Mouse (Mus musculus) MEL (cell line): ENCODE measurements at regions not wholly inside any gene's neighbourhood (a gene's known extent, or its start where the extent isn't known, plus 50 kb on each side); places are given as distances from the start of the nearest gene placed in this dataset.

ENCODE experiments used
- DNase-seq: peaks from one replicate; pipeline ENCODE4 v3.0.0; 2011; ENCODE audit warnings: low read depth, low spot score
- H3K27ac ChIP-seq: 2 replicates; pipeline ENCODE4 v1.5.1; 2012; ENCODE audit warnings: low read depth, mild to moderate bottlenecking, control low read depth, low read length, moderate library complexity; ENCODE audit not compliant: control insufficient read depth
- H3K27me3 ChIP-seq, 2 experiments: fragments of 150-350 bp in 1 of 2; sonication (generic) in 1 of 2; 2 replicates each; pipeline ENCODE4 v1.6.1; 2012; ENCODE audit warnings: low read length in 2 of 2, mild to moderate bottlenecking in 2 of 2, improper control_type of control experiment in 1 of 2, moderate library complexity in 1 of 2; ENCODE audit not compliant: insufficient read depth in 2 of 2, control insufficient read depth in 1 of 2
- H3K36me3 ChIP-seq, 2 experiments: 2 replicates each; pipeline ENCODE4 v1.6.1; 2012 to 2014; ENCODE audit warnings: low read length in 2 of 2, improper control_type of control experiment in 1 of 2, inconsistent platforms in 1 of 2, mild to moderate bottlenecking in 1 of 2; ENCODE audit not compliant: insufficient read depth in 2 of 2, control insufficient read depth in 1 of 2
- H3K4me1 ChIP-seq, 2 experiments: fragments of 150-350 bp in 1 of 2; sonication (generic) in 1 of 2; 2 replicates each; pipeline ENCODE4 v1.6.1; 2012; ENCODE audit warnings: low read length in 2 of 2, improper control_type of control experiment in 1 of 2, mild to moderate bottlenecking in 1 of 2; ENCODE audit not compliant: insufficient read depth in 2 of 2, control insufficient read depth in 1 of 2
- H3K4me3 ChIP-seq, 2 experiments: fragments of 150-350 bp in 1 of 2; sonication (generic) in 1 of 2; 2 replicates each; pipeline ENCODE4 v1.5.1; 2012; ENCODE audit warnings: low read depth in 2 of 2, low read length in 2 of 2, mild to moderate bottlenecking in 2 of 2, moderate library complexity in 2 of 2, control low read depth in 1 of 2, improper control_type of control experiment in 1 of 2; ENCODE audit not compliant: control insufficient read depth in 1 of 2, insufficient read depth in 1 of 2
- H3K79me2 ChIP-seq: 2 replicates; pipeline ENCODE4 v1.6.1; 2012; ENCODE audit warnings: mild to moderate bottlenecking, low read length, moderate library complexity; ENCODE audit not compliant: control insufficient read depth, poor library complexity, insufficient read depth
- H3K9ac ChIP-seq: 2 replicates; pipeline ENCODE4 v1.6.1; 2012; ENCODE audit warnings: low read depth, mild to moderate bottlenecking, control low read depth, low read length, moderate library complexity; ENCODE audit not compliant: control insufficient read depth, poor library complexity, severe bottlenecking
- H3K9me3 ChIP-seq: fragments of 150-350 bp; sonication (generic); replicated peaks from 2 replicates; pipeline ENCODE4 v1.6.1; 2012; ENCODE audit warnings: mild to moderate bottlenecking, low read length, improper control_type of control experiment, moderate library complexity; ENCODE audit not compliant: insufficient read depth
- CHD1 ChIP-seq: IDR thresholded peaks from 2 replicates; pipeline ENCODE4 v1.6.1; 2012; ENCODE audit warnings: low read depth, mild to moderate bottlenecking, inconsistent platforms, low read length, improper control_type of control experiment
- CTCF ChIP-seq, 3 experiments: IDR thresholded peaks in 2 of 3; conservative IDR thresholded peaks in 1 of 3; 2 replicates each; pipeline ENCODE4 v1.5.1; 2011 to 2012; ENCODE audit warnings: low read length in 3 of 3, low read depth in 2 of 3, mild to moderate bottlenecking in 2 of 3, improper control_type of control experiment in 1 of 3, inconsistent platforms in 1 of 3, mixed read lengths in 1 of 3, moderate library complexity in 1 of 3; ENCODE audit not compliant: control insufficient read depth in 1 of 3, insufficient read depth in 1 of 3, poor library complexity in 1 of 3, severe bottlenecking in 1 of 3
- E2F4 ChIP-seq: IDR thresholded peaks from 2 replicates; pipeline ENCODE4 v1.6.1; 2011; ENCODE audit warnings: low read depth, low read length, improper control_type of control experiment, borderline replicate concordance
- EP300 ChIP-seq, 2 experiments: IDR thresholded peaks; 2 replicates each; pipeline ENCODE4 v1.6.1; 2011; ENCODE audit warnings: improper control_type of control experiment in 2 of 2, low read length in 2 of 2, low read depth in 1 of 2, mild to moderate bottlenecking in 1 of 2
- GATA1 ChIP-seq: IDR thresholded peaks from 2 replicates; pipeline ENCODE4 v1.6.1; 2011; ENCODE audit warnings: low read depth, low read length, improper control_type of control experiment
- KAT2A ChIP-seq: conservative IDR thresholded peaks from 2 replicates; pipeline ENCODE4 v1.6.1; 2012; ENCODE audit warnings: low read depth, low read length, improper control_type of control experiment, inconsistent platforms
- MAFK ChIP-seq: IDR thresholded peaks from 2 replicates; pipeline ENCODE4 v1.6.1; 2011; ENCODE audit warnings: low read depth, mild to moderate bottlenecking, low read length, improper control_type of control experiment, borderline replicate concordance
- MAX ChIP-seq: IDR thresholded peaks from 2 replicates; pipeline ENCODE4 v1.6.1; 2011; ENCODE audit warnings: low read length, improper control_type of control experiment
- MYB ChIP-seq: IDR thresholded peaks from 2 replicates; pipeline ENCODE4 v1.6.1; 2011; ENCODE audit warnings: mild to moderate bottlenecking, low read depth, low read length, improper control_type of control experiment
- RAD21 ChIP-seq: IDR thresholded peaks from 2 replicates; pipeline ENCODE4 v1.6.1; 2011; ENCODE audit warnings: mild to moderate bottlenecking, low read depth, low read length, improper control_type of control experiment
- SIN3A ChIP-seq: IDR thresholded peaks from 2 replicates; pipeline ENCODE4 v1.6.1; 2012; ENCODE audit warnings: low read length, improper control_type of control experiment, inconsistent platforms
- SMC3 ChIP-seq: IDR thresholded peaks from 2 replicates; pipeline ENCODE4 v1.6.1; 2011; ENCODE audit warnings: low read depth, low read length, improper control_type of control experiment
- TAL1 ChIP-seq: IDR thresholded peaks from 2 replicates; pipeline ENCODE4 v1.6.1; 2012; ENCODE audit warnings: mild to moderate bottlenecking, inconsistent platforms, low read length, moderate library complexity, mixed read lengths
- ZC3H11A ChIP-seq: IDR thresholded peaks from 2 replicates; pipeline ENCODE4 v1.6.1; 2012; ENCODE audit warnings: low read depth, mild to moderate bottlenecking, inconsistent platforms, low read length, improper control_type of control experiment
- ZKSCAN1 ChIP-seq: IDR thresholded peaks from 2 replicates; pipeline ENCODE4 v1.6.1; 2012; ENCODE audit warnings: low read depth, mild to moderate bottlenecking, inconsistent platforms, low read length, improper control_type of control experiment, moderate library complexity
- ZMIZ1 ChIP-seq: IDR thresholded peaks from 2 replicates; pipeline ENCODE4 v1.6.1; 2012; ENCODE audit warnings: low read depth, mild to moderate bottlenecking, inconsistent platforms, low read length, improper control_type of control experiment, moderate library complexity

DNA sequence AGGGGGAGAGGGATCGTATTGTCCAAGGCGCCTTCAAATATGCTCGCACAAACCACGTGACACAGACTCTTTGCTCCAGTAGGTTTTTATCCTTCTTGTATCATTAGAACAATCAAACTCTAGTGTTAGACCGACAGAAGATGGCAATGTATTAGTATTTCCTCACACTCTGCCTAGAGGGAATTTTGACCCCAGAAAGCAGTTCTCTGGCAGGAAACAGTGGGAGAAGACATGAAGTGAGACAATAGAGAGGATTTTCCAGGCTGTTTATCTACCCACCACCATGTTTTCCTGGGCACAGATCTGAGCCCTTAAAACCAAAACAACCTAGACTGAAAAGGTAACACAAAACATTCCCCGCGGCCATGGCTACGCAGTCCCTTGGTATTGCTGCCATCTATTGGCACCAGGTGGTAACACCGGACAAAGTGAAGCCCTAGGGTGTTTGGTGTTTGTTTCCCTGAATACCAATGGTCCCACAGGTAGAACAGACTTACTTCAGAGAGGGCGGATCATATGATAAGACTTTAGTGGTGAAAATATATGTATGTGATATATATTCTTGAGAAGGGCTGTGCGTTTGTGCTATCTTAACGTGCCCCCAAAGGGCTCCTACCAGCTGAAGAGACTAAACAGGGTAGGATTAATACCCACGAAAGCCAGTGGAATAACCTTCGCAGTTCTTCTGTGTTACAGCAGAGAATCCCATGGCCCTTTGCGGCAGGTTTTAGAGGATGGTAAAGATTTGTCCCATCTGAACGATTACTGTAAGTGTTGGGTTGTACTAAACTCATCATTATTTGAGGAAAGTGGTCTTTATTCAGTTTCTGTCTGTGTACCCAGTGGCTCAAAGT, 1430.5 kb downstream of the Slc22a22 start:
- Histone ChIP-seq H3K9ac (no peak overlapping the region), H3K27ac (no peak overlapping the region), H3K36me3 (no peaks in the 10 kb centered on the region), H3K79me2 (no peaks in the 10 kb centered on the region), H3K27me3 (no peaks in the 10 kb centered on the region), H3K4me1 (no peaks in the 10 kb centered on the region), H3K4me3 (no peak overlapping the region), H3K9me3 (no peaks in the 10 kb centered on the region; the same call in 1 of the 2 replicates)
- TF ChIP-seq SMC3 = peak; percentile 19; the same call in 1 of the 2 replicates
- TF ChIP-seq E2F4 = no peak
- peak; percentile 41 for TF ChIP-seq RAD21
- TF ChIP-seq ZMIZ1 = no peak
- no peak for TF ChIP-seq MAX
- peak; percentile 21 to 55 (median 43); a peak in 5 of 6 replicates for TF ChIP-seq CTCF (IDR thresholded peaks at IDR 0.05 in 2 of 3, conservative IDR thresholded peaks at IDR 0.05 in 1 of 3; ENCODE audit: control insufficient read depth in 1 of 3, insufficient read depth in 1 of 3, low read depth in 2 of 3, low read length in 3 of 3, poor library complexity in 1 of 3, severe bottlenecking in 1 of 3)
- no peak for TF ChIP-seq MAFK
- TF ChIP-seq TAL1 = no peak
- DNase-seq = peak; percentile 14

DNA sequence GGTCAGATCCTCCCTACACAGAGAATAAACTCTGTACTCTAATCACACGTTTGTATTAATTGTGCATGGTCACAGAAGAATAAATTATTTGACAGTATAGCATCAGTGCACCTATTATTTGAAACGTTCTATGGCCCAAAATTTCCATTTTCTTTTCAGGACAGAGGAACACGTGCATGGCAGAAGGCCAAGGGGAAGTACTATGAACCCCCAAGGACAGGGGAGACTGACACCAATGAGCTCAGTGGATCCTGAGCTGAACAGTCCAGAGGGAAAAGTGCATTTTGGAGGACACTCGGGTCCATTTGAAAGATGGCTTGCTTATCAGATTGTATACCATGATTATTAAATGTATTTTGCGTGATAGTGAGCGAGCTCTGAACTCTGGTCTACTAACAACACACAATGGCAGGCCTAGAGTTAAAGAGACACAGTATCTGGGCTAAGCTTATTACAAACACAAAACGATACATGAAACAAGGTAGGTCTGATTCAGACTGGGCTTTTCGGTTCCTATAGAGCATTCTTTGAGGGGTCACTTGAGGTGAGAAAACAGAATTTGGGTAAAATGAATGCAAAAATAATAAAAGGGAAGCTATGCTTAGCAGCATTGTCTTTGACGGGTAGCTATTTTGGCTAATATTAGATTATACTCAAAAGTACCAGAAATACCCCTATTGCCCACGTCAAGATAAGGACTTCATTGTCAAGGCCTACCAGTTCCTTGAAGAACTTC, 1431.7 kb downstream of the Slc22a22 start:
- no peak overlapping the region for H3K4me3 ChIP-seq
- no peaks in the 10 kb centered on the region for H3K79me2 ChIP-seq
- TF ChIP-seq MYB (no peak), ZC3H11A (no peak), GATA1 (no peak), SIN3A (no peak), MAX (no peak), CTCF (IDR thresholded peaks at IDR 0.05 in 2 of 3, conservative IDR thresholded peaks at IDR 0.05 in 1 of 3; ENCODE audit: control insufficient read depth in 1 of 3, insufficient read depth in 1 of 3, low read depth in 2 of 3, low read length in 3 of 3, poor library complexity in 1 of 3, severe bottlenecking in 1 of 3) (no peak), KAT2A (no peak), ZKSCAN1 (no peak), CHD1 (no peak), EP300 (IDR thresholded peaks at IDR 0.05; ENCODE audit: low read depth in 1 of 2, low read length in 2 of 2) (no peak)
- no peaks in the 10 kb centered on the region for H3K36me3 ChIP-seq
- no peak overlapping the region for H3K27ac ChIP-seq
- DNase-seq = no peak
- H3K4me1 ChIP-seq = no peaks in the 10 kb centered on the region
- no peaks in the 10 kb centered on the region; the same call in 1 of the 2 replicates for H3K9me3 ChIP-seq
- no peaks in the 10 kb centered on the region for H3K27me3 ChIP-seq
- no peak overlapping the region for H3K9ac ChIP-seq
